Mouse (Mus musculus) MEL (cell line): ENCODE data around the gene Abl1. TPM values are rescaled to one million over a fixed set of nuclear protein-coding genes. Genes with fewer than 3 reads are reported as not detected.

Experiments used
- DNase-seq: peaks from one replicate; pipeline ENCODE4 v3.0.0; 2011; ENCODE audit warnings: low read depth, low spot score
- H3K27ac ChIP-seq: 2 replicates; pipeline ENCODE4 v1.5.1; 2012; ENCODE audit warnings: low read depth, mild to moderate bottlenecking, control low read depth, low read length, moderate library complexity; ENCODE audit not compliant: control insufficient read depth
- H3K27me3 ChIP-seq, 2 experiments: fragments of 150-350 bp in 1 of 2; sonication (generic) in 1 of 2; 2 replicates each; pipeline ENCODE4 v1.6.1; 2012; ENCODE audit warnings: low read length in 2 of 2, mild to moderate bottlenecking in 2 of 2, improper control_type of control experiment in 1 of 2, moderate library complexity in 1 of 2; ENCODE audit not compliant: insufficient read depth in 2 of 2, control insufficient read depth in 1 of 2
- H3K36me3 ChIP-seq, 2 experiments: 2 replicates each; pipeline ENCODE4 v1.6.1; 2012 to 2014; ENCODE audit warnings: low read length in 2 of 2, improper control_type of control experiment in 1 of 2, inconsistent platforms in 1 of 2, mild to moderate bottlenecking in 1 of 2; ENCODE audit not compliant: insufficient read depth in 2 of 2, control insufficient read depth in 1 of 2
- H3K4me1 ChIP-seq, 2 experiments: fragments of 150-350 bp in 1 of 2; sonication (generic) in 1 of 2; 2 replicates each; pipeline ENCODE4 v1.6.1; 2012; ENCODE audit warnings: low read length in 2 of 2, improper control_type of control experiment in 1 of 2, mild to moderate bottlenecking in 1 of 2; ENCODE audit not compliant: insufficient read depth in 2 of 2, control insufficient read depth in 1 of 2
- H3K4me3 ChIP-seq, 2 experiments: fragments of 150-350 bp in 1 of 2; sonication (generic) in 1 of 2; 2 replicates each; pipeline ENCODE4 v1.5.1; 2012; ENCODE audit warnings: low read depth in 2 of 2, low read length in 2 of 2, mild to moderate bottlenecking in 2 of 2, moderate library complexity in 2 of 2, control low read depth in 1 of 2, improper control_type of control experiment in 1 of 2; ENCODE audit not compliant: control insufficient read depth in 1 of 2, insufficient read depth in 1 of 2
- H3K79me2 ChIP-seq: 2 replicates; pipeline ENCODE4 v1.6.1; 2012; ENCODE audit warnings: mild to moderate bottlenecking, low read length, moderate library complexity; ENCODE audit not compliant: control insufficient read depth, poor library complexity, insufficient read depth
- H3K9ac ChIP-seq: 2 replicates; pipeline ENCODE4 v1.6.1; 2012; ENCODE audit warnings: low read depth, mild to moderate bottlenecking, control low read depth, low read length, moderate library complexity; ENCODE audit not compliant: control insufficient read depth, poor library complexity, severe bottlenecking
- H3K9me3 ChIP-seq: fragments of 150-350 bp; sonication (generic); replicated peaks from 2 replicates; pipeline ENCODE4 v1.6.1; 2012; ENCODE audit warnings: mild to moderate bottlenecking, low read length, improper control_type of control experiment, moderate library complexity; ENCODE audit not compliant: insufficient read depth
- BHLHE40 ChIP-seq: IDR thresholded peaks from 2 replicates; pipeline ENCODE4 v1.6.1; 2012; ENCODE audit warnings: low read depth, mild to moderate bottlenecking, inconsistent platforms, low read length, improper control_type of control experiment, borderline replicate concordance
- CHD1 ChIP-seq: IDR thresholded peaks from 2 replicates; pipeline ENCODE4 v1.6.1; 2012; ENCODE audit warnings: low read depth, mild to moderate bottlenecking, inconsistent platforms, low read length, improper control_type of control experiment
- CHD2 ChIP-seq: IDR thresholded peaks from 2 replicates; pipeline ENCODE4 v1.6.1; 2011; ENCODE audit warnings: low read length, improper control_type of control experiment
- CTCF ChIP-seq, 3 experiments: IDR thresholded peaks in 2 of 3; conservative IDR thresholded peaks in 1 of 3; 2 replicates each; pipeline ENCODE4 v1.5.1; 2011 to 2012; ENCODE audit warnings: low read length in 3 of 3, low read depth in 2 of 3, mild to moderate bottlenecking in 2 of 3, improper control_type of control experiment in 1 of 3, inconsistent platforms in 1 of 3, mixed read lengths in 1 of 3, moderate library complexity in 1 of 3; ENCODE audit not compliant: control insufficient read depth in 1 of 3, insufficient read depth in 1 of 3, poor library complexity in 1 of 3, severe bottlenecking in 1 of 3
- E2F4 ChIP-seq: IDR thresholded peaks from 2 replicates; pipeline ENCODE4 v1.6.1; 2011; ENCODE audit warnings: low read depth, low read length, improper control_type of control experiment, borderline replicate concordance
- ELF1 ChIP-seq: IDR thresholded peaks from 2 replicates; pipeline ENCODE4 v1.6.1; 2014; ENCODE audit warnings: low read depth, mild to moderate bottlenecking, inconsistent platforms, low read length, improper control_type of control experiment, moderate library complexity
- EP300 ChIP-seq, 2 experiments: IDR thresholded peaks; 2 replicates each; pipeline ENCODE4 v1.6.1; 2011; ENCODE audit warnings: improper control_type of control experiment in 2 of 2, low read length in 2 of 2, low read depth in 1 of 2, mild to moderate bottlenecking in 1 of 2
- ETS1 ChIP-seq: IDR thresholded peaks from 2 replicates; pipeline ENCODE4 v1.6.1; 2012; ENCODE audit warnings: low read depth, mild to moderate bottlenecking, inconsistent platforms, low read length, improper control_type of control experiment, moderate library complexity
- GABPA ChIP-seq: IDR thresholded peaks from 2 replicates; pipeline ENCODE4 v1.6.1; 2012; ENCODE audit warnings: low read depth, mild to moderate bottlenecking, inconsistent platforms, low read length, improper control_type of control experiment, moderate library complexity
- GATA1 ChIP-seq: IDR thresholded peaks from 2 replicates; pipeline ENCODE4 v1.6.1; 2011; ENCODE audit warnings: low read depth, low read length, improper control_type of control experiment
- HCFC1 ChIP-seq: IDR thresholded peaks from 2 replicates; pipeline ENCODE4 v1.6.1; 2012; ENCODE audit warnings: low read depth, mild to moderate bottlenecking, inconsistent platforms, low read length, improper control_type of control experiment, moderate library complexity
- KAT2A ChIP-seq: conservative IDR thresholded peaks from 2 replicates; pipeline ENCODE4 v1.6.1; 2012; ENCODE audit warnings: low read depth, low read length, improper control_type of control experiment, inconsistent platforms
- MAFK ChIP-seq: IDR thresholded peaks from 2 replicates; pipeline ENCODE4 v1.6.1; 2011; ENCODE audit warnings: low read depth, mild to moderate bottlenecking, low read length, improper control_type of control experiment, borderline replicate concordance
- NELFE ChIP-seq: IDR thresholded peaks from 2 replicates; pipeline ENCODE4 v1.6.1; 2011; ENCODE audit warnings: low read depth, low read length, improper control_type of control experiment
- NRF1 ChIP-seq: IDR thresholded peaks from 2 replicates; pipeline ENCODE4 v1.6.1; 2014; ENCODE audit warnings: low read depth, mild to moderate bottlenecking, inconsistent platforms, low read length, improper control_type of control experiment, moderate library complexity; ENCODE audit not compliant: poor library complexity, insufficient read depth, severe bottlenecking
- RAD21 ChIP-seq: IDR thresholded peaks from 2 replicates; pipeline ENCODE4 v1.6.1; 2011; ENCODE audit warnings: mild to moderate bottlenecking, low read depth, low read length, improper control_type of control experiment
- SIN3A ChIP-seq: IDR thresholded peaks from 2 replicates; pipeline ENCODE4 v1.6.1; 2012; ENCODE audit warnings: low read length, improper control_type of control experiment, inconsistent platforms
- TAL1 ChIP-seq: IDR thresholded peaks from 2 replicates; pipeline ENCODE4 v1.6.1; 2012; ENCODE audit warnings: mild to moderate bottlenecking, inconsistent platforms, low read length, moderate library complexity, mixed read lengths
- TCF12 ChIP-seq: IDR thresholded peaks from 2 replicates; pipeline ENCODE4 v1.6.1; 2014; ENCODE audit warnings: low read depth, mild to moderate bottlenecking, inconsistent platforms, low read length, improper control_type of control experiment, moderate library complexity
- UBTF ChIP-seq: IDR thresholded peaks from 2 replicates; pipeline ENCODE4 v1.6.1; 2012; ENCODE audit warnings: low read depth, mild to moderate bottlenecking, inconsistent platforms, low read length, improper control_type of control experiment, moderate library complexity, borderline replicate concordance; ENCODE audit not compliant: insufficient read depth
- USF1 ChIP-seq: IDR thresholded peaks from 2 replicates; pipeline ENCODE4 v1.6.1; 2014; ENCODE audit warnings: low read depth, mild to moderate bottlenecking, inconsistent platforms, low read length, improper control_type of control experiment, moderate library complexity
- ZC3H11A ChIP-seq: IDR thresholded peaks from 2 replicates; pipeline ENCODE4 v1.6.1; 2012; ENCODE audit warnings: low read depth, mild to moderate bottlenecking, inconsistent platforms, low read length, improper control_type of control experiment
- ZMIZ1 ChIP-seq: IDR thresholded peaks from 2 replicates; pipeline ENCODE4 v1.6.1; 2012; ENCODE audit warnings: low read depth, mild to moderate bottlenecking, inconsistent platforms, low read length, improper control_type of control experiment, moderate library complexity
- ZNF384 ChIP-seq: IDR thresholded peaks from 2 replicates; pipeline ENCODE4 v1.6.1; 2012; ENCODE audit warnings: low read depth, mild to moderate bottlenecking, inconsistent platforms, low read length, improper control_type of control experiment
- polyA plus RNA-seq, 2 experiments: library from polyadenylated mRNA; stranded (reverse) in 1 of 2; unstranded in 1 of 2; fragments of >175 nt in 1 of 2; fragments of >200 nt in 1 of 2; gene quantifications; 2 replicates each; pipeline versions ENCODE4 v1.2.1 to v1.2.4; 2012; ENCODE audit warnings: low replicate concordance in 2 of 2, low read depth in 1 of 2; ENCODE audit not compliant: insufficient read length in 2 of 2, insufficient read depth in 1 of 2, missing spikeins in 1 of 2
- total RNA-seq: library from RNA; depleted of rRNA; stranded (reverse); fragments of 300-350 nt; gene quantifications from 2 replicates; pipeline ENCODE4 v1.2.3, GENCODE M21; 2012

Gene Abl1
- total and polyA plus RNA-seq, 3 experiments: 21.3 to 47.1 TPM; not detected in 1

DNA sequence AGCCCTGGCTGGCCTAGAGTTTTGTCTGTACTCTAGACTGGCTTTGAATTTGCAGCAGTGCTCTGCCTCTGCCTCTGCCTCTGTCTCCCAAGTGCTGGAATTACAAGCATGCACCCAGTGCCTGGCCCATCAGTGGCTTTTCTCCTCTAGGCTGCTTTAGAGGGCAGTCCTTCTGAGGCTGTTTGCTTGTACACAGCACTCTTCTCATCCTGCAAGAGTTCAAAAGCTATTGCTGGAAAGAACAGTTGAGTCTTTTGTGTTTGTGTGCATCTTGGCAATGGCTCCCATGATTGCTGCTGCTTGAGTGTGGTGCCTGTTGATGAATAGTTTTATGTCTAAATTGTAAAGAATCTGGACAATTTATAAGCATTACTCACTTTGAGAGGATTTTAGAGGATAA is 69.3 kb downstream of the Abl1 start:
- no peak overlapping the region for H3K4me3 ChIP-seq
- TF ChIP-seq UBTF (no peak), E2F4 (no peak), TCF12 (no peak), ETS1 (no peak), CHD1 (no peak), TAL1 (no peak), ZC3H11A (no peak; the same call in 1 of the 2 replicates), GABPA (no peak), SIN3A (no peak), ELF1 (no peak), HCFC1 (no peak), KAT2A (no peak), ZMIZ1 (no peak), RAD21 (no peak), MAFK (no peak)
- H3K27ac ChIP-seq: no peak overlapping the region
- H3K9ac ChIP-seq: no peak overlapping the region
- no peaks in the 10 kb centered on the region for H3K9me3 ChIP-seq
- no peaks in the 10 kb centered on the region for H3K27me3 ChIP-seq
- peaks cover 23% of the 10 kb centered on the region for H3K79me2 ChIP-seq
- H3K4me1 ChIP-seq: peaks cover 2 to 17% of the 10 kb centered on the region in 2 experiments; a peak in 3 of 4 replicates
- no peak for DNase-seq
- H3K36me3 ChIP-seq: peaks cover 0 to 12% of the 10 kb centered on the region in 2 experiments; a peak in 2 of 4 replicates

DNA sequence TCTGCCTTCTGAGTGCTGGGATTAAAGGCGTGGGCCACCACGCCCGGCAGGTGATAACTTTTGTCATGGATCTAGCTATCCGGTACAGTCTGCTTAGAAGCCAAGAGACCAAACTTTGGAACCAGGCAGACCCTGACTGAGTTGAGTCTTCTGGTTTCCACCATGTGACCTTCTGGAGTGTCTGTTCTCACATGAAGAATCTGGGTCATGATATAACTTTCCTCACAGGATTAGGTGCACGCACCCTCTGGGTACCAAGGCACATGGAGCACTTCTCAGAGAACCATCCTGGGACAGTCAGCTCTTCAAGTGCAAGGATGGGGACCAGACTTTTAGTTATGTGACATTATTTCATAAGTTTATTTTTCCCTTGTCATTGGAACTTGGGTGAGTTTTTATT is 70.8 kb downstream of the Abl1 start:
- Histone ChIP-seq H3K36me3 (peaks cover 0 to 21% of the 10 kb centered on the region in 2 experiments; a peak in 2 of 4 replicates), H3K79me2 (peaks cover 24% of the 10 kb centered on the region), H3K4me1 (peaks cover 2 to 27% of the 10 kb centered on the region in 2 experiments; a peak in 3 of 4 replicates), H3K9ac (no peak overlapping the region; the same call in 1 of the 2 replicates), H3K4me3 (no peak overlapping the region; a peak in 1 of 4 replicates), H3K9me3 (no peaks in the 10 kb centered on the region), H3K27ac (no peak overlapping the region), H3K27me3 (no peaks in the 10 kb centered on the region)
- DNase-seq: peak; percentile 12
- no peak for TF ChIP-seq GATA1
- no peak for TF ChIP-seq EP300 (IDR thresholded peaks at IDR 0.05; ENCODE audit: low read depth in 1 of 2, low read length in 2 of 2)
- TF ChIP-seq ZNF384: no peak
- no peak for TF ChIP-seq RAD21
- no peak for TF ChIP-seq BHLHE40
- TF ChIP-seq UBTF: no peak
- no peak for TF ChIP-seq CHD2
- no peak for TF ChIP-seq NELFE
- TF ChIP-seq E2F4: no peak
- TF ChIP-seq CTCF (IDR thresholded peaks at IDR 0.05 in 2 of 3, conservative IDR thresholded peaks at IDR 0.05 in 1 of 3; ENCODE audit: control insufficient read depth in 1 of 3, insufficient read depth in 1 of 3, low read depth in 2 of 3, low read length in 3 of 3, poor library complexity in 1 of 3, severe bottlenecking in 1 of 3): no peak
- TF ChIP-seq NRF1: no peak
- TF ChIP-seq ZC3H11A: no peak
- TF ChIP-seq USF1: no peak
- TF ChIP-seq CHD1: no peak
- no peak for TF ChIP-seq ETS1
